Mouse (Mus musculus) ES-CJ7 (cell line): Measurements from ENCODE around the gene Inca1.
A peak's percentile ranks its signal among the peaks of the same experiment; 100 is the strongest.

Experiments
- DNase-seq: peaks from one replicate; pipeline ENCODE4 v3.0.0; 2011; ENCODE audit warnings: low read depth, low spot score

Gene Inca1

GRCm38 (mm10) chr11:70701984-70702733, 2.2 kb upstream of the Inca1 start:
- DNase-seq, result no peak

- no peak for DNase-seq
These were observed 1.4 kb upstream of the Inca1 start for GRCm38 (mm10) chr11:70701221-70701955.

- DNase-seq, result peak; percentile 40
These were observed 658 bp upstream of the Inca1 start for GRCm38 (mm10) chr11:70700613-70701012.

GRCm38 (mm10) chr11:70699051-70699450, 904 bp downstream of the Inca1 start:
- no peak for DNase-seq

GRCm38 (mm10) chr11:70697376-70697775, 2.6 kb downstream of the Inca1 start:
- DNase-seq, result no peak

GRCm38 (mm10) chr11:70693504-70693903, 6.5 kb downstream of the Inca1 start:
- no peak for DNase-seq

GRCm38 (mm10) chr11:70689578-70689977, 10.4 kb downstream of the Inca1 start:
- DNase-seq, result no peak

- no peak for DNase-seq
These were observed 11.6 kb downstream of the Inca1 start for GRCm38 (mm10) chr11:70688372-70688771.

- peak; percentile 68 for DNase-seq
These were observed 12.3 kb downstream of the Inca1 start, which contains the start of gene Camta2 for GRCm38 (mm10) chr11:70687601-70688199. TSS of gene Camta2 (minus strand) at chr11:70688105.

- peak; percentile 60 for DNase-seq
These were observed 12.9 kb downstream of the Inca1 start for GRCm38 (mm10) chr11:70686901-70687566.

- DNase-seq, result no peak
These were observed 16.3 kb downstream of the Inca1 start for GRCm38 (mm10) chr11:70683640-70684039.

- DNase-seq, result peak; percentile 93
These were observed 17.9 kb downstream of the Inca1 start for GRCm38 (mm10) chr11:70681897-70682581.

GRCm38 (mm10) chr11:70681170-70681569, 18.8 kb downstream of the Inca1 start:
- no peak for DNase-seq

- no peak for DNase-seq
These were observed 20.1 kb downstream of the Inca1 start for GRCm38 (mm10) chr11:70679894-70680293.

GRCm38 (mm10) chr11:70679361-70679760, 20.6 kb downstream of the Inca1 start:
- DNase-seq, result no peak

GRCm38 (mm10) chr11:70678576-70678975, 21.4 kb downstream of the Inca1 start:
- DNase-seq, result no peak

- DNase-seq, result no peak
These were observed 21.9 kb downstream of the Inca1 start for GRCm38 (mm10) chr11:70678092-70678491.

GRCm38 (mm10) chr11:70674501-70674900, 25.5 kb downstream of the Inca1 start:
- no peak for DNase-seq

- no peak for DNase-seq
These were observed 25.9 kb downstream of the Inca1 start for GRCm38 (mm10) chr11:70674014-70674413.

- no peak for DNase-seq
These were observed 28.5 kb downstream of the Inca1 start for GRCm38 (mm10) chr11:70671333-70672047.

GRCm38 (mm10) chr11:70670483-70670882, 29.5 kb downstream of the Inca1 start:
- no peak for DNase-seq
